Mouse (Mus musculus) thymus, adult 2 months (tissue): ENCODE results near the gene Hipk4.

Source experiments
- CTCF ChIP-seq: fragments of 200-500 bp; IDR thresholded peaks from 2 replicates; pipeline ENCODE4 v1.5.1; 2012; ENCODE audit warnings: mild to moderate bottlenecking, control low read depth, low read length, moderate library complexity, borderline replicate concordance; ENCODE audit not compliant: control insufficient read depth, poor library complexity, insufficient read depth; ENCODE audit errors: extremely low read depth
- POLR2A ChIP-seq: fragments of 200-500 bp; IDR thresholded peaks from 2 replicates; pipeline ENCODE4 v1.6.1; 2012; ENCODE audit warnings: mild to moderate bottlenecking, low read length, control low read depth, moderate library complexity; ENCODE audit not compliant: control insufficient read depth, poor library complexity, insufficient read depth; ENCODE audit errors: extremely low read depth

- TF ChIP-seq CTCF (peak; percentile 72; the same call in 1 of the 2 replicates), POLR2A (no peak)
Observed at GRCm38 (mm10) chr7:27576914-27577313, 53.8 kb downstream of the Hipk4 start.
